Mouse (Mus musculus) forebrain, embryonic 11.5 days (tissue): Measurements from ENCODE around the gene Psd4. TPM values are rescaled to one million over a fixed set of nuclear protein-coding genes. Genes with fewer than 3 reads are reported as not detected.
A peak's percentile ranks its signal among the peaks of the same experiment; 100 is the strongest.

Experiments
- ATAC-seq: fragments of 200-750 bp; cut with Nextera tagmentation; replicated peaks from 2 replicates; pipeline ENCODE4 v1.8.0; 2017; ENCODE audit warnings: moderate TSS enrichment; ENCODE audit not compliant: low FRiP score
- DNase-seq: peaks from one replicate; pipeline ENCODE4 v3.0.0-alpha.2; 2017; ENCODE audit warnings: low spot score
- H3K27ac ChIP-seq: fragments of 300-500 bp; sonication (generic); 2 replicates; pipeline ENCODE4 v1.5.1; 2014; ENCODE audit warnings: low read depth, low read length
- H3K27me3 ChIP-seq: fragments of 300-500 bp; sonication (generic); 2 replicates; pipeline ENCODE4 v1.6.1; 2014; ENCODE audit warnings: mild to moderate bottlenecking, low read length, mixed read lengths; ENCODE audit not compliant: control insufficient read depth, insufficient read depth
- H3K36me3 ChIP-seq: fragments of 300-500 bp; sonication (generic); 2 replicates; pipeline ENCODE4 v1.6.1; 2014; ENCODE audit warnings: mild to moderate bottlenecking, low read length, moderate library complexity, mixed read lengths; ENCODE audit not compliant: control insufficient read depth, insufficient read depth
- H3K4me1 ChIP-seq: fragments of 300-500 bp; sonication (generic); replicated peaks from 2 replicates; pipeline ENCODE4 v1.6.1; 2014; ENCODE audit warnings: low read length, mixed read lengths; ENCODE audit not compliant: control insufficient read depth, insufficient read depth
- H3K4me2 ChIP-seq: fragments of 300-500 bp; sonication (generic); 2 replicates; pipeline ENCODE4 v1.6.1; 2014; ENCODE audit warnings: low read depth, mild to moderate bottlenecking, low read length, moderate library complexity, mixed read lengths; ENCODE audit not compliant: severe bottlenecking
- H3K4me3 ChIP-seq: fragments of 300-500 bp; sonication (generic); 2 replicates; pipeline ENCODE4 v1.5.1; 2014; ENCODE audit warnings: low read depth, low read length
- H3K9ac ChIP-seq: fragments of 300-500 bp; sonication (generic); 2 replicates; pipeline ENCODE4 v1.6.1; 2014; ENCODE audit warnings: low read length
- H3K9me3 ChIP-seq: fragments of 300-500 bp; sonication (generic); 2 replicates; pipeline ENCODE4 v1.6.1; 2016; ENCODE audit warnings: low read length, mixed read lengths; ENCODE audit not compliant: control insufficient read depth
- WGBS: fragments of 180-500 bp; shearing (Covaris S2); extraction: QIAGEN DNeasy Blood & Tissue Kit; methylation state at CpG from one replicate; pipeline ENCODE4 v1.1.7; 2014; 5-methylcytosine and 5-hydroxymethylcytosine counted together
- polyA plus RNA-seq: library from polyadenylated mRNA; unstranded; fragments of >200 nt; fragmentation: Nextera tagmentation; extraction: Ambion mirVana; gene quantifications from 2 replicates; pipeline ENCODE4 v1.2.1, GENCODE M21; 2014

Psd4 gene
- polyA plus RNA-seq, 1 experiment from 2014 or later: 0.41 TPM

DNA sequence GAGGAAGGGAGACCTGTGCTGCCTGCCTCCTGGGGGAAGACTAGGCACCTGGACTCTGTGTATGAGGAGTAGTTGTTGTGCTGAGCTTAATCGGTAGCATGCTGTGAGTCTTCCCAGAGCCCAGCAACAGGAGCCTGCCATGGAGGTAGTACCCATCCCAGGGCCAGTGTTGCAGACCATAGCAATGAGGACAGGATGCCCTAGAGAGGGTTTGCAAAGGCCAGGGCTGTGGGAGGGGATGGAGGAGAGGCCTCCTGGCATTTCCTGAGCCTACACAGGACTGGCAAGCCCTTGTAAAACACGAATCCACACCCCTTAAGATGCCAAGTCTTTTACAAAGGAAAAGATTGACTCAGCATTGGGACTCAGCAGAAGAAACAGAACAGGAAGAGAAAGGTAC, 49.7 kb downstream of the Psd4 start:
- Histone ChIP-seq H3K36me3 (no peaks in the 10 kb centered on the region), H3K27ac (no peak overlapping the region), H3K27me3 (no peaks in the 10 kb centered on the region), H3K9me3 (no peaks in the 10 kb centered on the region), H3K4me1 (no peaks in the 10 kb centered on the region), H3K9ac (no peak overlapping the region), H3K4me3 (no peak overlapping the region), H3K4me2 (no peak overlapping the region)
- no peak for DNase-seq
- no peak for ATAC-seq
- WGBS: 13% methylated on average over 2 of the region's 2 CpGs

DNA sequence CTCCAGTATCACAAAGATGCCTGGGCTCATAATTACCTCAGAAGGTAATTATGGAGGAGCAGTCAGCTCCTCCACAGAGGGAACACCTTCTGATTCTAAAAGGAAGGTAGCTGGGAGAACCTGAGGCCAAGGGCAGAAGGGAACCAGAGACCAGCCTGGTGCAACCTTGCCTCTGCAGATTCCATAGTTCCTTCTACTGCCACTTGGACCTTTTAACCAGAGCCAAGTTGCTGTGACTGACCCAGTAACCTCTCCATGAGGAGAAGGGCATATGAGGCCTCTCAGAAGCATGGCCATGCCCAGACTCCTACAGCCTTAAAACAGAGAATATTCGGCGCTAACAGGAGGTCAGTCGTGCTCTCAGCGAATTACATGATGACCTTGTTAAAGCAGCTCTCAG, 50.2 kb downstream of the Psd4 start:
- Histone ChIP-seq H3K4me2 (no peak overlapping the region), H3K4me3 (no peak overlapping the region), H3K36me3 (no peaks in the 10 kb centered on the region), H3K9ac (no peak overlapping the region), H3K9me3 (no peaks in the 10 kb centered on the region), H3K27me3 (no peaks in the 10 kb centered on the region), H3K27ac (no peak overlapping the region), H3K4me1 (no peaks in the 10 kb centered on the region)
- DNase-seq: no peak
- 94% methylated on average over 4 of the region's 4 CpGs for WGBS
- ATAC-seq: no peak

DNA sequence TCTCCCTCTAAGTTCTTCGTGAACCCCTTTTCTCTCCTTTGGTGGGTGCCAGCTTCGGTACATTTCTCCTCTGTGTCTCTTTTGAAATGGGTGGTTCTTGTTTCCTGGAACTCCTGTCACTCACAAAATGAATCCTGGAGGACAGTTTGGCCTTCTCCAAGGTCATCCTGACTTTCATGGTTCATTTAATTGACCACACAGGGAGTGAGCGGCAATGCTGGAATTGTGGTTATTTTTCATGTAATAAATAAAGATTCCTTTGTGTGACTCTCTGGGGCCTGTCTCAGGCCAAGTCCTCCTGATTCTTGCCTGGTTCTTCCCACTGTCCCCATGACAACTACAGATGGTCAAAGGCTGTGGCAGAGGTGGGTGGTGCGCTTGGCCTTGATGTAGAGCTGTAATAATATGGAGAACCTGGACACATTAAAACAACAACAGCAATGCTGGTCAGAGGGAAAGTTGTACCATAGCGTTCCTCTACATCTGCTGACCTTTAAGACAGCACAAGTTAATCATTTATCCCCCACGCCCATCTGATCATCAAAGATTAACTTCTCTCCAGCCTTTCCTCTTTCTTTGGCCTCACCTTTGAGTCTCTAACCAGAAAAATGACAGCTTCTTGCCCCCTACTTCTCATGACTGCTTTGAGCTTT, 54.0 kb downstream of the Psd4 start:
- H3K4me3 ChIP-seq: no peak overlapping the region
- ATAC-seq: no peak

DNA sequence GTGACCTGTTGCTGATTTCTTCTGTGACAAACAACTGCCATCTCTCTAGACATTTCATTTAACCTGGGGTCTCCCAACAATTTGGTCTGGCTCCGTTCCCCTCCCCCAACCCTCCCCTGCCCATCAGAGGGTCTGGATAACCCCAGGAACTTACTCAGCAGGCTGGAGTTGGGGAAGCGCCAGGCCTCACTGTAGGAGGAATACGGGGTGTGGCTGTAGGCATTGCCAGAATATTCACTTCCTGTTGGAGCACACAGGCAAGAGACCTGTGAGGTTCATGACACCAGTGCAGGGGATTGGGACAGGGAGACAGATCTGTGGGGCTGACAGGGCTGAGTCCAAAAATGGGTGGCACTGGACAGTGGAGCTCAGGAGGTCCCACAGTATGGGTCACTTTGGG, 55.4 kb downstream of the Psd4 start:
- 77% methylated on average over 3 of the region's 3 CpGs for WGBS

More for the DNA sequence above, 54.0 kb downstream of the Psd4 start:
- no peaks in the 10 kb centered on the region for H3K4me1 ChIP-seq
- H3K9ac ChIP-seq: no peak overlapping the region
- H3K9me3 ChIP-seq: no peaks in the 10 kb centered on the region
- no peak overlapping the region for H3K27ac ChIP-seq
- WGBS: 89% methylated on average over 6 of the region's 6 CpGs
- no peak overlapping the region for H3K4me2 ChIP-seq
- no peaks in the 10 kb centered on the region for H3K27me3 ChIP-seq
- no peaks in the 10 kb centered on the region for H3K36me3 ChIP-seq
- no peak for DNase-seq

DNA sequence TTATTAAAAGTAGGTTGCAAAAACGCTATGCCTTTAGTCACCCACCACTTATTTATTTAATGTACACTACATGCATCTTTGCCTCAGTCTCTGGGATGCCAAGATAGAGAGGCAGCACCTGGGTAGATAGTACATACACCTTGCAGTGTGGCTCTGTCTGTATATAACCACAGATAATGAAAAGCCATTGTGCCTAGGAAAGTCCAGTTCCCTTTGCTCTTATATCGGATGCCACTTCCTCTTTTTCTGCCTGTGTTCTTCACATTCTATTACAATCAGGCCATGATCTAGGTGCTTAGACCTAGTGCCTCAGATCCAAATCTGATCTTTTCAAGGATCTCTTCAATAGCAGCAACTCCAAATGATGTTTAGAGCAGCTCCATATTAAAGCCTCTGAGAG, 58.2 kb downstream of the Psd4 start:
- WGBS: 82% methylated on average over 2 of the region's 2 CpGs
- H3K4me3 ChIP-seq: no peak overlapping the region
- no peak for ATAC-seq
- no peaks in the 10 kb centered on the region for H3K9me3 ChIP-seq
- no peak for DNase-seq
- no peak overlapping the region for H3K4me2 ChIP-seq
- H3K27ac ChIP-seq: no peak overlapping the region
- no peaks in the 10 kb centered on the region for H3K27me3 ChIP-seq
- no peaks in the 10 kb centered on the region for H3K36me3 ChIP-seq
- H3K9ac ChIP-seq: no peak overlapping the region
- peaks cover 2% of the 10 kb centered on the region; the same call in 1 of the 2 replicates for H3K4me1 ChIP-seq

More for the DNA sequence above, 55.4 kb downstream of the Psd4 start:
- H3K4me3 ChIP-seq: no peak overlapping the region
- H3K27ac ChIP-seq: no peak overlapping the region
- DNase-seq: no peak
- no peaks in the 10 kb centered on the region for H3K4me1 ChIP-seq
- H3K9me3 ChIP-seq: no peaks in the 10 kb centered on the region
- no peak for ATAC-seq
- no peak overlapping the region for H3K9ac ChIP-seq
- H3K4me2 ChIP-seq: no peak overlapping the region
- H3K36me3 ChIP-seq: no peaks in the 10 kb centered on the region
- no peaks in the 10 kb centered on the region for H3K27me3 ChIP-seq

DNA sequence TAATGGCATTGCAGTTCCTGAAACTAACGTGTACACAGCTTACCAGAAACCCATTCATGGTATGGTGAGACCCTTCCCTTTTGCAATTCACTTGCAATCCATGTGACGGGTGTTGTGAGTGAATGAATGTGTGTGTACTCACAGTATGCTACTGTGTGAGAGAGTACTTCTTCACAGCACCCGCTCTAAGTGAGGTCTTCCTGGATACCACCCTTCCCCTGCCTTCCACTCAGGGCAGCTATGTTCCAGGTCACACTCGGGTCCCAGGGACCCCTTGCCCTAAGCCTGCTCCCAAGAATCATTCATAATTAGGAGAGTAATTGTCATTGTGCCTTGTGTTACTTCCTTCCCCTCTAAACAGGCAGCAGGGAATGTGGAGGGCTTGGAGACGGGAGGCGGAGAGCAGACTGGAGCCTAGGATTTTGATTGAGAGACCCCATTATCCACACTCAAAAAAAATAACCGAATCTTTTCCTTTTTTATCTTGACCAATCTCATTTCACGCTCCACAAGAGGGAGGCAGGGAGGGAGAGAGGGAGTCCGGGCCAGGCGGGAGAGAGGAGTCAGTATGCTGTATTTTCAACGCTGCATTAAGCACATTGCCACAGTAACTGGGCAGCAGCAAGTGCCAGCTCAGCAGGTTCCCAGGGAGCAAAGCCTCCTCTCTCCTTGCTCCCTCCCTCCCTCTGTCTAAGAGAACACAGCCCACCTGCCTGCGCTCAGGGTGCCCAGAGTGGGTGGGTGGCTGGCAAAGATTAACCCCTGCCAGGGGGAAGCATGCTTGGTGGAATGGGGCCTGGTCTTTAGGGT, 60.7 kb downstream of the Psd4 start:
- Histone ChIP-seq H3K4me2 (no peak overlapping the region), H3K27me3 (no peaks in the 10 kb centered on the region), H3K36me3 (no peaks in the 10 kb centered on the region), H3K4me1 (peaks cover 2% of the 10 kb centered on the region; the same call in 1 of the 2 replicates), H3K4me3 (no peak overlapping the region), H3K27ac (no peak overlapping the region), H3K9me3 (no peaks in the 10 kb centered on the region), H3K9ac (no peak overlapping the region)
- DNase-seq (no peak), ATAC-seq (peak; percentile 66)
- 28% methylated on average over 11 of the region's 12 CpGs for WGBS

DNA sequence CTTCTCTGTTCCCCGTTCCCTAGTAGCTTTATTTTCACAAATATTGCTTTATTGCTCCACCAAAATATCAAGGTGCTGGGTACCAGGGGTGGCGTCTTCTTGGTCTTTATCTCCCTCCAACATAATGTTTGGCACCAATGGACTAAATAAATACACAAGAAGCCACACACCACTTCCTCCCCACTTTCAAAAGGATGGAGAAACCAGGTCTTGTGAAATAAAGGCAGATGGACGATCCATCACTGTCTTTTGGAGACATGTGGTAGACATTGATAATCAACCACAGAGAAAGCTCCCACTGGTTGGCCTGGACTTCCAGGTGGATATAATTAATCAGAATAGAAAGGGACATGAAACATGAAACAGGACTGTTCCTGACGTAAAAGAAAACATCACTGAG, 62.4 kb downstream of the Psd4 start:
- Histone ChIP-seq H3K4me3 (no peak overlapping the region), H3K27ac (no peak overlapping the region), H3K36me3 (no peaks in the 10 kb centered on the region), H3K9me3 (no peaks in the 10 kb centered on the region), H3K4me1 (peaks cover 2% of the 10 kb centered on the region; the same call in 1 of the 2 replicates), H3K9ac (no peak overlapping the region), H3K27me3 (no peaks in the 10 kb centered on the region), H3K4me2 (no peak overlapping the region)
- DNase-seq (no peak), ATAC-seq (no peak)
- 95% methylated on average over 4 of the region's 4 CpGs for WGBS

DNA sequence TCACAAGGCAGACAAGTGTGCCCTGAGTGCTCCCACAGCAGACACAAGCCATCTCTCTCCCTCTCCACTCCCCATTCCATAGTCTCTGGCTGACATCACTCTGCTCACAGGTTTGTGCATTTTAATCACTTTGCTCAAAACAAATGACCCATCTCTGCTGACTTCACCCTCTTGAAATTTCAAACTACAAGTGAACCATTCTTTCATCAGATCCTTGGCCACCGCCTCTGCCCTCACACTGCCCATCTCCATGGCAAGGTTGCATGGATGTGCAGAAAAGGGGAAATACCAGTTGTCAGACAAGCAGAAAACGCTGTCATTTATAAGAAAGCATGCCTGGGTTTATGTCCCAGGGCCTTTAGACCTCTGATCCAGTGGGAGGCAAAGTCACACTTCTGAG, 67.3 kb downstream of the Psd4 start:
- Histone ChIP-seq H3K4me3 (no peak overlapping the region), H3K36me3 (no peaks in the 10 kb centered on the region), H3K27me3 (peaks cover 4% of the 10 kb centered on the region), H3K4me1 (no peaks in the 10 kb centered on the region), H3K9me3 (no peaks in the 10 kb centered on the region), H3K4me2 (no peak overlapping the region), H3K27ac (no peak overlapping the region), H3K9ac (no peak overlapping the region)
- ATAC-seq (no peak), DNase-seq (no peak)
- WGBS: 86% methylated on average over 2 of the region's 2 CpGs
